Mouse (Mus musculus) thymus, adult 2 months (tissue): Measurements from ENCODE around the gene Ankrd13d. TPM values are rescaled to one million over a fixed set of nuclear protein-coding genes. Genes with fewer than 3 reads are reported as not detected.

Source experiments
- DNase-seq: peaks from one replicate; pipeline ENCODE4 v3.0.0; 2021
- H3K27ac ChIP-seq: fragments of 200-500 bp; 2 replicates; pipeline ENCODE4 v1.5.1; 2012; ENCODE audit warnings: low read length, control low read depth; ENCODE audit not compliant: control insufficient read depth, insufficient read depth
- H3K27me3 ChIP-seq: fragments of 200-500 bp; 2 replicates; pipeline ENCODE4 v1.6.1; 2012; ENCODE audit warnings: mild to moderate bottlenecking, low read length, moderate library complexity, mixed read lengths; ENCODE audit not compliant: control insufficient read depth, insufficient read depth
- H3K36me3 ChIP-seq: fragments of 200-500 bp; 2 replicates; pipeline ENCODE4 v1.6.1; 2012; ENCODE audit warnings: mild to moderate bottlenecking, low read length, moderate library complexity; ENCODE audit not compliant: control insufficient read depth, insufficient read depth
- H3K4me1 ChIP-seq: fragments of 200-500 bp; replicated peaks from 2 replicates; pipeline ENCODE4 v1.6.1; 2012; ENCODE audit warnings: low read length; ENCODE audit not compliant: control insufficient read depth, insufficient read depth
- H3K4me3 ChIP-seq: fragments of 200-500 bp; 2 replicates; pipeline ENCODE4 v1.5.1; 2012; ENCODE audit warnings: mild to moderate bottlenecking, low read length, control low read depth, moderate library complexity; ENCODE audit not compliant: control insufficient read depth, insufficient read depth
- CTCF ChIP-seq: fragments of 200-500 bp; IDR thresholded peaks from 2 replicates; pipeline ENCODE4 v1.5.1; 2012; ENCODE audit warnings: mild to moderate bottlenecking, control low read depth, low read length, moderate library complexity, borderline replicate concordance; ENCODE audit not compliant: control insufficient read depth, poor library complexity, insufficient read depth; ENCODE audit errors: extremely low read depth
- POLR2A ChIP-seq: fragments of 200-500 bp; IDR thresholded peaks from 2 replicates; pipeline ENCODE4 v1.6.1; 2012; ENCODE audit warnings: mild to moderate bottlenecking, low read length, control low read depth, moderate library complexity; ENCODE audit not compliant: control insufficient read depth, poor library complexity, insufficient read depth; ENCODE audit errors: extremely low read depth
- WGBS: fragments of 180-500 bp; shearing (Covaris S2); methylation state at CpG from one replicate; pipeline ENCODE4 v1.1.7; 2018; 5-methylcytosine and 5-hydroxymethylcytosine counted together
- polyA plus RNA-seq: library from polyadenylated mRNA; depleted of rRNA; stranded (reverse); fragments of >200 nt; gene quantifications from 2 replicates; pipeline ENCODE4 v1.2.3, GENCODE M21; 2012

Ankrd13d gene
- polyA plus RNA-seq, 1 experiment = 56.0 TPM

DNA sequence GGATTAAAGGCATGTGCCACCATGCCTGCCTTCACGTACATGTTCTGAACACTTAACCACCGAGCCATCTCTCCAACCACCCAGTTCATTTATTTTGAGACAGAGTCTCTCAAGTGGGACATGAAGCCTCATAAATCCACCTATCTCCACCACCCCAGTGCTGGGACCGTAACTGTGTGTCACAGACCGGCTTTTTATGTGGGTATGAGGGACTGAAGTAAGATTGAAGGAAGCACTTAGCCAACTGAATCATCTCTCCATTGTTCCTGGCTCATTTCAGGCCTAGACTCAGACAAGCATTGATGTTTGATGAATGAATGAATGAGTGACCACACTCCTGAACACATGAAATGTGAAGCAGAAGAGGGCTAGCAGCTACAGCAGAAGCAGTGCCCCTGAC, 26.4 kb upstream of the Ankrd13d start:
- Histone ChIP-seq H3K4me1 (peaks cover 4% of the 10 kb centered on the region; the same call in 1 of the 2 replicates), H3K27me3 (no peaks in the 10 kb centered on the region), H3K36me3 (no peaks in the 10 kb centered on the region), H3K4me3 (no peak overlapping the region), H3K27ac (no peak overlapping the region)
- WGBS = 97% methylated on average over 4 of the region's 4 CpGs
- no peak for DNase-seq
- no peak for TF ChIP-seq CTCF
- TF ChIP-seq POLR2A = no peak

DNA sequence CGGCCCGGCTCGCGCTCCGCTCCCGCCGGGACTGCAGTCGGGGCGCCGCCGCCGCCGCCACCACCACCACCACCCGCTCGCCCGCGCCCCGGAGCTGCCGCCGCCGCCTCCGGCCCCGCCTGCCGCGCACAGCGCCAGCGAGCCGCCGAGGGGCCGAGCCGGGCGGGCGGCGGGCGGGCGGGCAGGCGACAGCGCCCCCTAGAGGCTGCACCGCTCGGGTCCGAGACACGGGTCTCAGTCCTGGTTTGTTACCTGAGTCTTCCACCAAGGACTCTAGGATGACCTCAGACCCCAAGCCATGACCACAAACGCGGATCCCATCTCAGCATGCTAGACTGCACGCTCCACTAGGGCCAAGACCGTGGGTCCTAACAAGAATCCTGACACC, 23.2 kb upstream of the Ankrd13d start, which contains the start of gene Grk2:
Grk2 (minus strand) TSS at position 33 of the 388 bp plus-strand sequence.
- H3K27ac ChIP-seq = peak within 1 kb of the TSS; percentile 98
- 22% methylated on average over 45 of the region's 46 CpGs for WGBS
- peak; percentile 85 for DNase-seq
- peaks cover 29% of the 10 kb centered on the region for H3K4me1 ChIP-seq
- no peaks in the 10 kb centered on the region for H3K27me3 ChIP-seq
- H3K36me3 ChIP-seq = no peaks in the 10 kb centered on the region
- peak; percentile 88 for TF ChIP-seq CTCF
- TF ChIP-seq POLR2A = peak; percentile 33; the same call in 1 of the 2 replicates
- peak within 1 kb of the TSS; percentile 95 for H3K4me3 ChIP-seq

DNA sequence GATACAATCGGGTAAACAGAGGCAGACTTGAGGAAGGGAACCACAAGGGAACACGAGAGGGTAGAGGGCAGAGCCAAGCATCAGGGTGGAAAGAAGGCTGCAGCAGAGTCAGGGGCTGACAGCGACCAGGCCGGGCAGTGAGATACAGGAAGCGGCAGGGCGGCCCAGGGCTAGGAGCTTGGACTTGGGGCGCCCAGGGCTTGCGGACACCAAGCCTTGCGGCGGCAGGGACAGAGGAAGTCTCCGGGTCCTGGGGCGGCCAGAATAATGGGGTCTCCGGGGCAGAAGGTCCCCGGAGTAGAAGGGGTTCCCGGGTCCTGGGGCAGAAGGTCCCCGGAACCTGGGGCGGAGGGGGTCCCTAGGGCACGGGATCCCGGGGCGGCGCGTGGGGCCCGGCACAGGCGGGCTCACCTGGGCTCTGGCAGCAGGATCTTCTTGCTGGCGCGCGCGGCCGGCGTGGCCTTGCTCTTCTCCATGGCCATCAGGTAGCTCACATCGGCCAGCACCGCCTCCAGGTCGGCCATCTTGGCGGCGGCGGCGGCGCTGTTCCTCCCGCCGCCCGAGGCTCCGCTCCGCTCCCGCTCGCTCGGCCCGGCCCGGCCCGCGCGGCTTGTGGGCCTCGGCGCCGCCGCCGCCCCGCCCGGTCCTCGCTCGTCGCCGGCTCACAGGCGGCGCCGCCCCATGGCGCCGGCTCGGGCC, 22.7 kb upstream of the Ankrd13d start:
- TF ChIP-seq CTCF (no peak), POLR2A (no peak)
- Histone ChIP-seq H3K27me3 (no peaks in the 10 kb centered on the region), H3K27ac (peak overlapping the region; percentile 98), H3K36me3 (no peaks in the 10 kb centered on the region), H3K4me1 (peaks cover 34% of the 10 kb centered on the region), H3K4me3 (peak overlapping the region; percentile 95)
- DNase-seq = peak; percentile 55
- 9% methylated on average over 65 of the region's 68 CpGs for WGBS

DNA sequence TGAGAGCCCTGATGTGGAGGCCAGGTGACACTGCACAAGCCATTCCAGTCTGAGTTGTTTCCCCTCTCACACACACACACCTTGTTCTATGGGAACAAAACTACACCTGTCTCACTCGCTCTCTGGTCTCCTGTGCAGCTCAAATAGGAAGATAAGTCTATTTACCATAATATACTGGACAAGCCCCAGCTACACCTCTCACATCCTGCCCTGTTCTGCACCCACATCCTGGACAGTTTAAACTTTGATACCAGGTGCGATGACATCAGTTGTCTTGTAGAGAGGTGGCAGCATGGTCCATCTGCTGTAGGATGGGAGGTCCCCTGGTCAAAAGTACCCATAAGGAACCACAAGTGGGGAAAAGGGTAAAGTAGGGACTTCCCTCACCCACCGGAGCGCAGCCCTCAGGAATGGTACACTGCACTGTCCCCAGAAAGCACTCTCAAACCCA, 22.0 kb upstream of the Ankrd13d start:
- Histone ChIP-seq H3K27me3 (no peaks in the 10 kb centered on the region), H3K36me3 (no peaks in the 10 kb centered on the region), H3K27ac (peak overlapping the region; percentile 98), H3K4me3 (peak overlapping the region; percentile 95), H3K4me1 (peaks cover 42% of the 10 kb centered on the region)
- no peak for TF ChIP-seq CTCF
- TF ChIP-seq POLR2A = 0 out of 2 replicates have a peak, but pooled peaks have one; percentile 21
- DNase-seq = peak; percentile 68
- WGBS = under 1% methylated on average over 4 of the region's 4 CpGs

DNA sequence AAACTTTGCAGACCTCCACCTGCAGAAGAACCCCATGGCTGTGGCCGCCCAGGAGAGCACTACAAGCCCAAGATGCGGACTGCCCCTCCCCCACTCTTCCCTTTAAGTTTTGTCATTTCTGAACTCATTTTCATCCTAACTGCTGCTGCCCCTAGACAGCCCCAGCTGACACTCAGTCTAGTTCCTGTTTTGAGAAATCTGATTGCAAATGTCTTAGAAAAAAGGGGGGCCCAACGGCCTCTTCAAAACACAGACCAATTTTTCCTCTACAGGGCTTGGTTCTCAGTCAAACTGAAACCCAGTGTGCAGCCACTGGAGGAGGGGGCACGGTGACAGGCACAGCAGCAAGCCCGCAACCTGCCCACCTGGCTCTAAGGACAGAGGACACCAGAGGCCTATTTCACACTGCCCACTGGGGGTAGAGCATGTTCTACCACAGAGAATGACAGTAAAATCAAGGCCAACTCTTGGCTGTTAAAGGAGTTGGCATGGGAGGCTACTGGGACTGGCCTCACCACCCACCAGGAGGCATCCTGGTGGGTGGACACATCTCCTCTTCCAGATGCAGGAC, 21.4 kb upstream of the Ankrd13d start:
- peaks cover 47% of the 10 kb centered on the region for H3K4me1 ChIP-seq
- peak overlapping the region; percentile 98 for H3K27ac ChIP-seq
- H3K36me3 ChIP-seq = no peaks in the 10 kb centered on the region
- 0% methylated on average over 5 of the region's 5 CpGs for WGBS
- TF ChIP-seq CTCF = no peak
- 0 out of 2 replicates have a peak, but pooled peaks have one; percentile 19 for TF ChIP-seq POLR2A
- peak; percentile 62 for DNase-seq
- H3K27me3 ChIP-seq = no peaks in the 10 kb centered on the region
- peak overlapping the region; percentile 95 for H3K4me3 ChIP-seq

DNA sequence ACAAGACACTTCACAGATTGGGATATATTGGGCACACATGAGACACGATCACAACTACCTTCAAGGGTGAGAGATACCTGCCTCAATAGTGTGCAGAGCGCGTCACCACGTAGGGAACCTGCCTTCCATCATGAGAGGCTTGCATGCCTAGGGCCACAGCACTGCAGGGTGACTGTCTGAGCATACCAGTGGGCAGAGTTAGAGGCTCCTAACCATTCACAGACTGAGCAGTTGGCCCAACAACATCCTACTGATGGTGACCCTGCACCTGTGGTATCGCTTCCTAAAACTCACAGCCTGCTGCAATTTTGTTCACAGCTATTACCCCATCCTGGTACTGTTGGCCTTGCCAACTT, 20.7 kb upstream of the Ankrd13d start:
- no peak for DNase-seq
- H3K4me1 ChIP-seq = peaks cover 54% of the 10 kb centered on the region
- H3K27ac ChIP-seq = peak overlapping the region; percentile 98
- H3K36me3 ChIP-seq = no peaks in the 10 kb centered on the region
- no peak for TF ChIP-seq POLR2A
- TF ChIP-seq CTCF = no peak
- peak overlapping the region; percentile 37 for H3K4me3 ChIP-seq
- no peaks in the 10 kb centered on the region for H3K27me3 ChIP-seq
- WGBS = 28% methylated on average over 5 of the region's 5 CpGs
